Mouse (Mus musculus): Measurements from ENCODE around the gene Clec4f. TPM values are rescaled to one million over a fixed set of nuclear protein-coding genes. Genes with fewer than 3 reads are reported as not detected.
A peak's percentile ranks its signal among the peaks of the same experiment; 100 is the strongest.

Clec4f gene
- polyA plus RNA-seq, 1 experiment from 2014 or later, result 20.6 TPM

- Histone ChIP-seq H3K36me3 (ENCODE audit: control insufficient read depth, insufficient read depth) (no peaks in the 10 kb centered on the region), H3K9ac (ENCODE audit: low read depth, low read length) (no peak overlapping the region), H3K4me3 (ENCODE audit: low read depth, low read length) (no peak overlapping the region), H3K27ac (ENCODE audit: low read length) (no peak overlapping the region), H3K9me3 (replicated peaks; ENCODE audit: control insufficient read depth, low read length) (no peaks in the 10 kb centered on the region), H3K4me2 (ENCODE audit: low read depth, low read length) (no peak overlapping the region), H3K27me3 (ENCODE audit: control insufficient read depth, insufficient read depth, low read depth, low read length) (no peaks in the 10 kb centered on the region), H3K4me1 (ENCODE audit: control insufficient read depth, low read depth, low read length) (no peaks in the 10 kb centered on the region)
- ATAC-seq (ENCODE audit: low read depth), result no peak
- WGBS (ENCODE audit: insufficient replicate concordance), result 59% methylated on average over 15 of the region's 15 CpGs
Measured at GRCm38 (mm10) chr6:83617581-83618335, 38.2 kb downstream of the Clec4f start.

GRCm38 (mm10) chr6:83616512-83616911 lies 39.5 kb downstream of the Clec4f start:
- no peaks in the 10 kb centered on the region for H3K36me3 ChIP-seq (ENCODE audit: control insufficient read depth, insufficient read depth)
- no peak overlapping the region for H3K4me2 ChIP-seq (ENCODE audit: low read depth, low read length)
- H3K9me3 ChIP-seq (replicated peaks; ENCODE audit: control insufficient read depth, low read length), result no peaks in the 10 kb centered on the region
- 39% methylated on average over 5 of the region's 5 CpGs for WGBS (ENCODE audit: insufficient replicate concordance)
- H3K27ac ChIP-seq (ENCODE audit: low read length), result no peak overlapping the region
- no peaks in the 10 kb centered on the region for H3K27me3 ChIP-seq (ENCODE audit: control insufficient read depth, insufficient read depth, low read depth, low read length)
- ATAC-seq (ENCODE audit: low read depth), result no peak
- no peak overlapping the region for H3K9ac ChIP-seq (ENCODE audit: low read depth, low read length)
- no peaks in the 10 kb centered on the region for H3K4me1 ChIP-seq (ENCODE audit: control insufficient read depth, low read depth, low read length)
- no peak overlapping the region for H3K4me3 ChIP-seq (ENCODE audit: low read depth, low read length)

- H3K27ac ChIP-seq (ENCODE audit: low read length), result no peak overlapping the region
- H3K27me3 ChIP-seq (ENCODE audit: control insufficient read depth, insufficient read depth, low read depth, low read length), result no peaks in the 10 kb centered on the region
- H3K36me3 ChIP-seq (ENCODE audit: control insufficient read depth, insufficient read depth), result no peaks in the 10 kb centered on the region
- H3K9me3 ChIP-seq (replicated peaks; ENCODE audit: control insufficient read depth, low read length), result no peaks in the 10 kb centered on the region
- no peak for ATAC-seq (ENCODE audit: low read depth)
- 63% methylated on average over 4 of the region's 4 CpGs for WGBS (ENCODE audit: insufficient replicate concordance)
- no peak overlapping the region for H3K4me2 ChIP-seq (ENCODE audit: low read depth, low read length)
- no peaks in the 10 kb centered on the region for H3K4me1 ChIP-seq (ENCODE audit: control insufficient read depth, low read depth, low read length)
- no peak overlapping the region for H3K4me3 ChIP-seq (ENCODE audit: low read depth, low read length)
- no peak overlapping the region for H3K9ac ChIP-seq (ENCODE audit: low read depth, low read length)
Measured at GRCm38 (mm10) chr6:83614469-83614868, 41.5 kb downstream of the Clec4f start.

- Histone ChIP-seq H3K27me3 (ENCODE audit: control insufficient read depth, insufficient read depth, low read depth, low read length) (no peaks in the 10 kb centered on the region), H3K4me2 (ENCODE audit: low read depth, low read length) (no peak overlapping the region), H3K4me1 (ENCODE audit: control insufficient read depth, low read depth, low read length) (no peaks in the 10 kb centered on the region), H3K9me3 (replicated peaks; ENCODE audit: control insufficient read depth, low read length) (no peaks in the 10 kb centered on the region), H3K27ac (ENCODE audit: low read length) (no peak overlapping the region), H3K36me3 (ENCODE audit: control insufficient read depth, insufficient read depth) (no peaks in the 10 kb centered on the region), H3K9ac (ENCODE audit: low read depth, low read length) (no peak overlapping the region), H3K4me3 (ENCODE audit: low read depth, low read length) (no peak overlapping the region)
- 68% methylated on average over 1 of the region's 1 CpGs for WGBS (ENCODE audit: insufficient replicate concordance)
- ATAC-seq (ENCODE audit: low read depth), result no peak
Measured at GRCm38 (mm10) chr6:83612976-83613375, 43.0 kb downstream of the Clec4f start.

GRCm38 (mm10) chr6:83599636-83600174 lies 56.3 kb downstream of the Clec4f start:
- no peak overlapping the region for H3K4me2 ChIP-seq (ENCODE audit: low read depth, low read length)
- H3K36me3 ChIP-seq (ENCODE audit: control insufficient read depth, insufficient read depth), result no peaks in the 10 kb centered on the region
- WGBS (ENCODE audit: insufficient replicate concordance), result 13% methylated on average over 6 of the region's 6 CpGs
- H3K9ac ChIP-seq (ENCODE audit: low read depth, low read length), result no peak overlapping the region
- no peaks in the 10 kb centered on the region for H3K4me1 ChIP-seq (ENCODE audit: control insufficient read depth, low read depth, low read length)
- H3K27me3 ChIP-seq (ENCODE audit: control insufficient read depth, insufficient read depth, low read depth, low read length), result no peaks in the 10 kb centered on the region
- H3K4me3 ChIP-seq (ENCODE audit: low read depth, low read length), result no peak overlapping the region
- no peak overlapping the region for H3K27ac ChIP-seq (ENCODE audit: low read length)
- no peaks in the 10 kb centered on the region for H3K9me3 ChIP-seq (replicated peaks; ENCODE audit: control insufficient read depth, low read length)
- ATAC-seq (ENCODE audit: low read depth), result no peak

GRCm38 (mm10) chr6:83599060-83599550 lies 56.9 kb downstream of the Clec4f start:
- Histone ChIP-seq H3K27ac (ENCODE audit: low read length) (no peak overlapping the region), H3K4me2 (ENCODE audit: low read depth, low read length) (peak overlapping the region; percentile 31), H3K36me3 (ENCODE audit: control insufficient read depth, insufficient read depth) (no peaks in the 10 kb centered on the region), H3K9ac (ENCODE audit: low read depth, low read length) (no peak overlapping the region), H3K4me1 (ENCODE audit: control insufficient read depth, low read depth, low read length) (no peaks in the 10 kb centered on the region), H3K9me3 (replicated peaks; ENCODE audit: control insufficient read depth, low read length) (no peaks in the 10 kb centered on the region), H3K4me3 (ENCODE audit: low read depth, low read length) (peak overlapping the region; percentile 26; the same call in 1 of the 2 replicates), H3K27me3 (ENCODE audit: control insufficient read depth, insufficient read depth, low read depth, low read length) (no peaks in the 10 kb centered on the region)
- WGBS (ENCODE audit: insufficient replicate concordance), result 27% methylated on average over 24 of the region's 24 CpGs
- ATAC-seq (ENCODE audit: low read depth), result no peak

- Histone ChIP-seq H3K27ac (ENCODE audit: low read length) (no peak overlapping the region), H3K9me3 (replicated peaks; ENCODE audit: control insufficient read depth, low read length) (no peaks in the 10 kb centered on the region), H3K4me1 (ENCODE audit: control insufficient read depth, low read depth, low read length) (no peaks in the 10 kb centered on the region), H3K4me3 (ENCODE audit: low read depth, low read length) (0 out of 2 replicates have a peak overlapping the region, but pooled peaks have one; percentile 26), H3K9ac (ENCODE audit: low read depth, low read length) (no peak overlapping the region), H3K27me3 (ENCODE audit: control insufficient read depth, insufficient read depth, low read depth, low read length) (no peaks in the 10 kb centered on the region), H3K4me2 (ENCODE audit: low read depth, low read length) (peak overlapping the region; percentile 31), H3K36me3 (ENCODE audit: control insufficient read depth, insufficient read depth) (no peaks in the 10 kb centered on the region)
- ATAC-seq (ENCODE audit: low read depth), result no peak
- 7% methylated on average over 9 of the region's 9 CpGs for WGBS (ENCODE audit: insufficient replicate concordance)
Measured at GRCm38 (mm10) chr6:83598646-83599045, 57.3 kb downstream of the Clec4f start.

- Histone ChIP-seq H3K4me2 (ENCODE audit: low read depth, low read length) (no peak overlapping the region), H3K9ac (ENCODE audit: low read depth, low read length) (no peak overlapping the region), H3K4me3 (ENCODE audit: low read depth, low read length) (no peak overlapping the region), H3K27ac (ENCODE audit: low read length) (no peak overlapping the region), H3K27me3 (ENCODE audit: control insufficient read depth, insufficient read depth, low read depth, low read length) (no peaks in the 10 kb centered on the region), H3K9me3 (replicated peaks; ENCODE audit: control insufficient read depth, low read length) (no peaks in the 10 kb centered on the region), H3K36me3 (ENCODE audit: control insufficient read depth, insufficient read depth) (no peaks in the 10 kb centered on the region), H3K4me1 (ENCODE audit: control insufficient read depth, low read depth, low read length) (no peaks in the 10 kb centered on the region)
- WGBS (ENCODE audit: insufficient replicate concordance), result 42% methylated on average over 3 of the region's 3 CpGs
- no peak for ATAC-seq (ENCODE audit: low read depth)
Measured at GRCm38 (mm10) chr6:83597988-83598387, 58.0 kb downstream of the Clec4f start.

- Histone ChIP-seq H3K4me2 (ENCODE audit: low read depth, low read length) (no peak overlapping the region), H3K9me3 (replicated peaks; ENCODE audit: control insufficient read depth, low read length) (no peaks in the 10 kb centered on the region), H3K4me1 (ENCODE audit: control insufficient read depth, low read depth, low read length) (no peaks in the 10 kb centered on the region), H3K9ac (ENCODE audit: low read depth, low read length) (no peak overlapping the region), H3K27me3 (ENCODE audit: control insufficient read depth, insufficient read depth, low read depth, low read length) (no peaks in the 10 kb centered on the region), H3K27ac (ENCODE audit: low read length) (no peak overlapping the region), H3K36me3 (ENCODE audit: control insufficient read depth, insufficient read depth) (no peaks in the 10 kb centered on the region), H3K4me3 (ENCODE audit: low read depth, low read length) (no peak overlapping the region)
- no peak for ATAC-seq (ENCODE audit: low read depth)
- 54% methylated on average over 2 of the region's 2 CpGs for WGBS (ENCODE audit: insufficient replicate concordance)
Measured at GRCm38 (mm10) chr6:83595035-83595434, 61.0 kb downstream of the Clec4f start.

All from liver, embryonic 16.5 days (tissue).